Mouse (Mus musculus) natural killer cell, adult 2 months (primary cell): Measurements from ENCODE around the gene Gm21885.

Experiments used
- DNase-seq, 2 experiments: peaks; one replicate each; pipeline ENCODE4 v3.0.0; 2022; ENCODE audit warnings: low spot score in 2 of 2

Gene Gm21885

DNA sequence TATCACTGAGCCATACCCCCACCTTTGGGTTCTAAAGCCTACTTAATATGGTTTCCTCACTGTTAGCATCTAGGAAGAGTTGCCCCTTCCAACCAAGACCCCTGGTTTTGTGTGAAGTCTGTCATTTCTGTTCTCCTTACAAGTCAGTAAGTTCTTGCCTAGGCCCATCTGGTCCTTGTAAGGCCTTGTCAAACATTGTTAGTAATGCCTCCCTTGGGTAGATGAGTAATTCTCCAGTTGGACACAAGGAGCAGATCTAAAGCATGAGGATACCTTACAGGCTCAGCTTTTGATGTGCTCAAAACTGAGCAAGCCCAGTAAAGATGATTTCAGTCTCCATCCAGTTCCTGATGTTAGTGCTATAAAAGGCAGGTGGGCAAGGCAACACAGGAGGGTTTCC is 12.9 kb upstream of the Gm21885 start:
- no peak for DNase-seq

DNA sequence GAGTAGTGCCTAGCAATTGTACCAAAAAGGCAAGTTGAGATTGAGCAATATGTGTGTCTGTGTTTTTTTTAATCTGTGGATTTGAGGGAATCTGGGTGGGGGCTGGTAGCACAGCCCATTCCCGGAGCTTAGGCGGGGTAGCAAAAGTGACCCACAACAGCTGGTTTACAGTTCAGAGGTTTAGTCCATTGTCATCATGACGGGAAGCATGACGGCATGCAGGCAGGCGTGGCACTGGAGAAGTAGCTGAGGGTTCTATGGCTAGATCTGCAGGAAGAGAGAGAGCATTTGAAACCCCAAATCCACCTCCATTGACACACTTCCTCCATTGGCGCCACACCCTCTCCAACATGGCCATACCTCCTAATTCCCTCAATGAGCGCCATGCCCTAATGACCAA is 11.8 kb upstream of the Gm21885 start:
- no peak for DNase-seq

DNA sequence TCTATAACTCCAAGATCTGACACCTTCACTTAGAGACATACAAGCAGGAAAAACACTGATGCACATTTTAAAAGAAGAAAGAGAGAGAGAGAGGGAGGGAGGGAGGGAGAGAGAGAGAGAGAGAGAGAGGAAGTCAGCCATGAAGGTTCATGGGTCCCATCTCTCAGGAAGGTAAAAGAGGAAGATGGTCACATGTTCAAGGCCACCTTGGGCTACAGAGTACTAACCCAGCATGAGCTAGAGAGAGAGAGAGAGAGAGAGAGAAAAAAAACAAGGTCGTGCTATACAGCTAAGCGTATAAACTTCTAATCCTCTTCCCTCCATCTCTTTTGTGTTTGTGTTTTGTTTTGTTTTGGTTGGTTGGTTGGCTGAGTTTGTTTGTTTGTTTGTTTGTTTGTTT is 10.7 kb upstream of the Gm21885 start:
- no peak for DNase-seq

DNA sequence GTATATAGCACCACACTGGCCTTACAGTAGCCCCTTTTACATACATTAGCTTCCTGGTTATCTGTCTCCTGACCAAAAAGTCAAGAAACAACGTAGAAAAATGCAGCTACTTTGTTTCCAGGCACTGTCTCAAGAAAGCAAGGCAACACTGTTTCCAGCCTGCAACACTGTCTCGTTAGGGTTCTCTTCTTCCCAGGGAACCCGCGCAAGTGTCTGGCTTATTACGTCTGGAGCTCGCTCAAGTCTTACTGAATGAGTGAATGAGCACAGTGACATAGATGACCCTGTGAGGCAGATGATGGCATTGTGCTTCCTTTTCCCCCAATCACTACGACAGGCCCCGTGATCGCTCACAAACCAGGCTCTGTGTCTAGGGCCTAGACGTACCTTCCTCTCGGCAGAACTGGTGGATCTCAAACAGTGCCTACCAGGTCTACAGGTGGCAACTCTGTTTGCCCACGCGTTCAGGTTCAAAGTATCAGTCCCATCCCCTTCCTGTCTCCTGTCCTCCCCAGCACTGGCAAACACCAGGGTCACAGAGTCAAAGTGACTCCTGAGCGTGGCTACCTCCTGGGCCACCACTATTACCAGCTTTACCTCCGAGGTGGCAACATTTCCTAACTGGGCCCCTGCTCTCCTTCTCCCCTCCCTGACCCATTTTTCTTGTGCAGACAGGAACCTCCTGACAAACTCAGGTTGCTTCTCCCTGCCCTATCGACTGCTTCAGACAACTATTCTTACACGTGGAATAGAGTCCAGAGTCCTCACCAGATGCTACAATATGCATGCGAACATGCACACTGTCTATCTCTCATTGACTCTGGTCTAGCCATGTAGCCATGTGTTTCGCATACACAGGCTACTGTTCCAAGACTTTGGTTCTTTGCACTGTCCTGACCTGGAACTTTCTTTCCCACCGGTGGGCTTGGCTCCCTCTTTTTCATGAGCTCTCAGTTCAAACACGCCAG is 8.4 kb upstream of the Gm21885 start:
- no peak for DNase-seq

DNA sequence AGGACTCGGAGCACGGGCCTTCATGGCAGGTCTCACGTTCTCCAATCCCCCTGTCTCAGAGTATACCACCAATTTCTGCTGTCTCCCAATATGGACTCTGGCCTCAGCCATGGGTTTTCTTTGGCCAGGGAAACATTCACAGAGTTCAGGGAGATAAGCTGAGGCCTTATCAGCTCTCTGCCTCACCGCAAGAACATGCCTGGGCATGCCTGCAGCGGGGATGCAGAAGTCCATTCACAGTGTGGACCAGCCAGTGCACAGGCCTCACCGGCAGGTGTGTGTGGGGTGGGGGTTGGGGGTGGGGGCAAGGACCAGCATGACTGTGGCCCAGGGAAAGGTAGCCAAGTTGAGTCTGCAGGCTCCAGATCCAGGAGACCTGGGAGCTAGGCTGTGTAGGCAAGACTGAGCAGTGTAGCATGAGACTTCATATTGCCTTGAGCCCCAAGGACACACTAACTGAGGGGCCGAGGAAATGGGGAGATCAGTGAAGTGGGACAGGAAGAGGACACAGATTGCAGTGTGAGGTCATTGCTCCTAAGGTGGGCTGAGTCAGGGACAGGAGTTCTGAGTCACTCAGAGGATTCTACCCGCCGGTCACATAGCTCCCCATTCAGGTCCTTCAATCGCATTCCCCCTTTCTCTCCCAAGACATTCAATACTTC is 7.3 kb upstream of the Gm21885 start:
- no peak for DNase-seq

DNA sequence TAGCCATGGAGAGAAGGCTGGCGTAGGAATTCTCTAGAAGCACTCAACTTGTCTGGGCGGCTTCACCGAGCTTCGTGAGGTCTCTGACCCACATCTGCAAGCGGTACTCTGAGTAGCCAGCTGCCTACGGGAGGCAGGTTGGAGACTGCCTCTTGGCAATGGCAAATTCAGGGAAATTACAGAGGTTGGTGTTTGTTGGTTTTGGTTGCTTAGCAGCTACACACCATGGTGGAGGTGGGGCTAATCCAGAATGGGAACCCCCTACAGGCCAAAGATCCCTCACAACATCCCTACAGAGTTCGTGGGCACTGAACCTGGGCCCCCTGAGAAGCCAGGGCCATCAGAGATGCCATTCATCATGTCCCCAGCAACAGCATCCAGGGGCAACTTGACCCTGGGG is 6.4 kb upstream of the Gm21885 start:
- no peak for DNase-seq

DNA sequence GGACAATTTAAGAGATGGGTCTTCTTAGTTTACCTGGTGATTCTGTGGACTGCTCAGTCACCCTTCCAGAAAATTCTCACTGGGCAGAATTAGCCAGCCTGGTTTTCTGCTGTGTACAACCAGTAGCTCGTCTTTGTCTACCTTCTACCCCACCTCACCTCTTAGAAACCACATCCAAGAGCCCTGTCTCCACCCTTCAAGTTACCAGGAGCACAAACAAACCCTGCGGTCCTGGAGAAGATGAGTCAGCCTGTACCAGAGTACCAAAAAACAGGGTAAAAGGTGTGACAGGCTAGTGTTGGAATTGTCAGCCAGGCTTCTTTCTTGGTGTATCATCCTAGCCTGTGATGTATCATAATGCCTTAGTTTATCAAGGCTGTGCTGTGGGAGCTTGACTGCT is 6.0 kb upstream of the Gm21885 start:
- peak in 1 of 2 experiments; percentile 13 for DNase-seq

DNA sequence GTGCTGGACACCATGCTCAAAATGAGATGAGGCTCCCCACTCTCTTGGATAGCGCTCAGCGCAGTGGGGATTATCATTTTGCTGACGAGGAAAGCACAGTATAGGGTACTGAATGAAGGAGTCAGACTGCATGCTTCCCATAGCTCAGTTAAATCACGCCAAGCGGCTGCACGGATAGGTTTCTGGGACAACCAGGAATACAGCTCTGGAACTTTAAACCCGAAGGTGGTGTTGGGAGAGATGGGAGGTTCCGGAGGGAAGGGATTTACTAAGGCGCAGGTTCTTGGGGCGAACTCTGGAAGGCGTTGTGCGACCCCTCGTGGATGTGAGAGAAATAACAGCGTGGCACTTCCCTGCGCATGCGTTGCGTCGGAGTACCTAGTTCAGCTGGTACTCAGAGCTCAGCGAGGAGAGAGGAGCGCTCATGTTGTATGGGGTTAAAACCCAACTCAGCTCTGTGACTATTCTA is 4.8 kb upstream of the Gm21885 start:
- peak; percentile 59 to 77 for DNase-seq

DNA sequence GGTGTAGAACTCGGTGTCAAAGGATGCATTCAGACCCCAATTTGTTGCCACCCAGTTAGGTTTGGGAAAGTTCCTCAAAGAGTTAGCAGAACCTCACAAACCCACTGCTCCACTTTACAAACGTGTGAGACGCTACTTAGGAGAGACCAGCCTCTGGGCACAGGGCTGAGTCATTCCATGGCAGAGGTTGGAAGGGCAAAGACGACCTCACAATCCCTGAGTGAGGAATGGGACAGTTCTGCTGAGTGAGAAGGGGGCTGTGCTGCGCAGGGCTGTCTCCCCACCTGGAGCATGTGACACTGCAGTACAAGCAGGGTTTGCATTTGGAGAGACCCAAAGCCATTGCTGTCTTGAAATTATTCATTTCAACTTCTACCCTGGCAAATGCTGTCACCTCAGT is 618 bp downstream of the Gm21885 start:
- no peak for DNase-seq

DNA sequence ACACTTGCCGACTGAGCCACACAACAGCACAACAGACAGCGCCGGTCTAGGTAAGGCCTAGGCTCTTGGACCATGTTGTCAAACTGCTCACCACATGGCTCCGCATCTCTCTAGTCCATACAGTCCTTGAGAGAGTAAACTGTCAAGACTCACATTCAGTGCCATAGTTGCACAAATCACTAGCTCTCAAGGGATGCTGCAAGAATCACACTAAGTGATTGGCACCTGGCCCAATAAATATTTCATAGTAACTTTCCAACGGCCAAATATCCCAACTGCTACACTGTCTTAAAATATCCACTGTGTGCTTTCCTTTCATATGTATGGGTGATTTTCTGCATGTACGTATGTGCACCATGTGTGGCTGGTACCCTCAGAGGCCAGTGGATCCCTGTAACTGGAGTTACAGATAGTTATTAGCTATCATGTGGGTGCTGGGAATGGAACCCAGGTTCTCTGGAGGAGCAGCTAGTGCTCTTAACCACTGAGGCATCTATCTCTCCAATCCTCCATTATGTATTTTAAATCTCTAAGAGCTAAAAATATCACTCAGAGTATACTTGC is 1.9 kb downstream of the Gm21885 start:
- no peak for DNase-seq

DNA sequence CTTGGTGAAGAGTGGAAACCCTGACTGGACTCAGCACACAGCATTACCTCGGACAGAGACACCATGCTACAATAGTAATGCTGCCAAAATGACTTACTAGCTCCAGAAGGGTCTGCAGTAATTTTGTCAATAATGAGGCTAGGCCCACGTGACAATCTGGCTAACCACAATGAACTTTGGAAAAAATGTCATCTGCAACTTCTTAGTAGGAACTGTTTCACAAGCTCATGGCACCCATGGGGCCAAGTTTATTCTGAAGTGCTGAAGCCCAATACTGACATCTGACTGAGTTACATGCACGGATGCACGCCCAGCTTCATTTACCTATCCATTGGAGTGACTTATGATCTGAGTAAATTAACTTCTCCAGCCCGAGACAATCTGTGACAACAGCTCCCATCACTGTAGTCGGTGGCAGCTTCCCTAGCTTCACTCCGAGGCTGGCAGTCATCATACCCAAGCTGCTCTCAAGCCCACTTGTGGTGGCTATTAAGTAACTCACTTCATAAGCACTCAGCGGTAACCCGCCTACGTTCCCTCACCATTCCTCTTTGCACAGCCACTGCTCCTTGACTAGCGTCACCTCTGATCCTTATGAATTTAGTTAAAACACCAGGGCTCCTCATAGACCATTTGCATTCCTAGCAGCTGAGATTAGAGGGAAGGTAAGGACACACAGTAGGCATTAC is 4.4 kb downstream of the Gm21885 start:
- no peak for DNase-seq

DNA sequence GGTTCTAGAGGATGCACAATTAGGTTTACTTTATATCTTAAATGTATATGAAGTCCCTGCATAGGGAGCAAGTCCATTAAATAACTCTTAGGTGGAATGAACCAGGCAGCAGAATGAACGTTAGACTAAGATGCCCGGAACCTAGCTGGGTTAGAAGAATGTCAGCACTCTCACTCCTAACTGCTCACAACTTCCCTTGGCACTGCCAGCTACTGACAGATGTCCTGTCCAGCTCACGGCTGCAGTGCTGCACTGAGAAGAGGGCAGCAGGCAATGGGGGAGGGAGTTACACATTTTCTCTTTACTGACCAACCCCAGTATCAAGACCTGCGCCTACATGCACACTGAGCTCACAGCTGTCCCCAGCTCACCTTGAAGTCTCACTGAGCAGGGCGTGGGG is 5.4 kb downstream of the Gm21885 start:
- DNase-seq, result no peak

DNA sequence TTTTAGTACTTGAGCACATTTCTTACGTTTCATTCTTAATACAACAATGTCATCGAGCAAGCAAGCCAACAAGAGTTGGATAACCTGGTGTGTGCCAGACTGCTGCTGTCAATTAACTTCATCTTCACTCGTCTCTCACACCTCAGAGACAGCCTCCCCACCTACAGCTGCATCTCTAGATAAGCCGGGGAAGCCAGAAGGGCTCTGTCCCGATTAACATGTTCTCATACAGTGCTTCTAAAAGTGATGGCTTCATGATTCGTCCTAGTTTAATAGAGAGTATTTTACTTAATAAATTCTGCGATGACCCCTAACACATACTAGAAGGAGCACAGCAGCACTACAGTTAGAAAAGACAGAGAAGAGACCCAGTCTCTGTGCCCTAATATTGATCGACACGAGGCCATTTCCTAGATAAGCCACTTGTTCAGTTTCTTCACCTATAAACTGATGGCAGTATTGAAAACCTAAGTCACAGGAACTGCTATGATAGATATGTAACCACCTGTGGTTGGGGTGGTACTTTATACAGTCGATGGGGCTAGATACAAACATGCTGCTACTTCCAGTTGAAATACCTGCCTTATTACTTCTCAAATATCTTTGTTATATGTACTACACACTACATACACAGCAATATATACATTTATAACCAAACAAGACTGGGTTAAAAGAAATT is 8.5 kb downstream of the Gm21885 start:
- DNase-seq, result no peak

DNA sequence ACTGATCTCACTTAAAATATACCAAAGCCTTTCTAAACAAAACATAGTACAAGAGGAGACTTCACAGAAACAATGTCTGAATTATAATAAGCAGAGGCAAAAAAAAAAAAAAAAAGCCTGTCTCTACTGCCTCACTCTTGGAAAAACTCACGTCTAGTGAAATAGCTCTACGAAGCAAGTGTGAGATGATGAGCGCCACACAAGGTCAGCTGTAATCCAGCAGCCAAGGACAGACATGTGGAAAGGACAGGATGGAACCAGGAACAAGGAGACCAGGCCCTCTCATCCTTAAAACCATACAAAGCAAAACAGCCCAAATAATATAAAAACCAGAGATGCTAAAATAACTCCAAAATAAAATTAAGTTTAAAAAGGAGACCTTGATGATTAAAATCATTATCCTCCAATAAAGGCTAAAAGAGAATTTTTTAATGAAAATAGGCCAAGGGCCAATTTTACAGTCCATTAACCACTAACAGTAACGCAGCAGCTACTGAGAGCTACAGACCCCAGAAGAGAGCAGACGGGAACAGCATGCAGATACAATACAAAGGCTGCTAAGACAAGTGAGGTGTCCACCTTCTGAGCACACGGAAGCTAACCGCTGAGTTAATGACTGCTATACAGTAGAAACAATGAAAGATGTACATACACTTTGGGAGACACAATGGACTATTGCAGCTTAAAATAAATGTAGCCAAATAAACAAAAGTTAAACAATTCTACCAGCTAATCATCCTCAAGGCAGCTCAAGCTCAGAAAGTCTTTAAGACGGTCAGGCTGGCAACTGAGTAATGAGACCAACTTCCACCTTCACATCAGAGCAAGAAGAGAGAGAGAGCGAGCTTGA is 13.5 kb downstream of the Gm21885 start:
- no peak for DNase-seq

DNA sequence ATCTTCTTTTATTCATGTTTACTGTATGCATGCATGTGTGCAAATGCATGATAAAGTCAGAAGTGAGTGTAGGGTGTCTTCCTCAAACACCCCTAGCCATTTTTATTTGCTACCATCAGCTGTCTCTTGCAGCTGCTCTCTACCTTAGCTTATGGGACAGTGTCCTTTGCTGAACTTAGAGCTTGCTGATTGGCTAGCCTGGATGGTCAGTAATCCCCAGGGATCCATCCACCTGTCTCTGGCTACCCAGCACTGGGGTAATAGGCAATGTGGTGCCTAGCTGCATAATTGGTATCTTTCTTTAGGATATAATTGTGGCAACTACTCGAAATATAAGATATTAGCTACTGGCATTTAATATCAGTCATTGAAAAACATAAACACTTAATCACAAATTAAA is 31.1 kb downstream of the Gm21885 start:
- DNase-seq, result no peak

DNA sequence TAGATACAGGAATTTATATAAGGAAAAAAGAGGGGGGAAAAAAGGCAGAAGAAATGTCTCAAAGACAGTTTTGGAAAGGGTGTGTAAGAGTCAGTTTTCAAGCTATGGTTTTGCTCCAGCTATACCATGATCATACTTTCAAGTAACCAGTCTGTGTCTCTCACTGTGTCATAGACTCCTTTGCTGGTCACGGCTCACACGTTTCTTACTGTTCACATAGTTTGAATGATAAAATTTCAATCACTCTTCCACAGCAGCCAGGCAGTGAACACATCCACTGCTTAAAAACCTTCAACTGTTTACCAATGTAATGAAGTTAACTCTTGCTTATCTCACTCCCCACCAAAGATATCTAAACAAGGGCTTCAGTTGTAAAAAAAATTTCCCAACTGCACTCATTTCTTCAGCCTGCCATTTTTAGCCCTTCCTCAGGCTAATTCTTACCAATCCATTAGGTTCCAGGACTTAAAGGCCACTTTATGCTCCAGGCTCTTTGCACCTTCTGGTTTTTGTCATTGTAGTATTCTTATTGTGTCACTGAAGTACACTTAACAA is 32.5 kb downstream of the Gm21885 start:
- DNase-seq, result no peak

DNA sequence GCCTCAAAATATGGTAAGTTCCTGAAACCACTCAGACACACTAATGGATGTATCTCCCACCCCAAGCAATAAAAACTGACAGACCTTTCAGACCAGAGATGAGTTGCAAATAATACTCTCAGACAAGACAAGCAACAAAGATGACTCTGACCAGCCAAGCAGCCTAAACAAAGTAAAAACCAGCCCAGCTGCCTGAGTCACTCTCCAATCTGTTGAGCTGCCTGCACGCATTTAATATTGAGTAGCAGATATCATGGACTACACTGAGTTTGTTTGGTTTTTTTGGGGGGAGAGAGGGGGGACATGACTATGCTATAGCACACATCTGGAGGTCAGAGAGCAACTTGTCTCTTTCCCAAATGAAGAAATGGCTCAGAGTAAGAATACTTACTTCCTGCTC is 33.6 kb downstream of the Gm21885 start:
- DNase-seq, result no peak

DNA sequence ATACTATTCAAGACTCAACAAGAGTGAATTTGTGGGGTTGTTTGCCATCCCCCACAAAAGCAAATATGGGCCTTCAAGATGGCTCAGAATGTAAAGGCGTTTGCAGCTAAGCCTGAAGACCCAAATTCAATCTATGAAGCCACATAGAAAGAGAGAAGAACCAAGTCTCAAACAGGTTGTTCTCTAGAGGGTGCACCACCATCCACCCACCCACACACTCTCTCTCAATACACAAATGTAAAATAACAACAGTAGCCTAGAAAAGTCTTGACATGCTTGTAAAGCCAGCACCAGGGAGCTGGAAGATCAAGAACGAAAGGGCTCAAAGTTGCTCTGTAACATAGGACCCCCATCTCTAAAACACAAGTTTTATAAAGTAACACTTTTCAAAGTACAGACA is 34.9 kb downstream of the Gm21885 start:
- DNase-seq, result no peak

DNA sequence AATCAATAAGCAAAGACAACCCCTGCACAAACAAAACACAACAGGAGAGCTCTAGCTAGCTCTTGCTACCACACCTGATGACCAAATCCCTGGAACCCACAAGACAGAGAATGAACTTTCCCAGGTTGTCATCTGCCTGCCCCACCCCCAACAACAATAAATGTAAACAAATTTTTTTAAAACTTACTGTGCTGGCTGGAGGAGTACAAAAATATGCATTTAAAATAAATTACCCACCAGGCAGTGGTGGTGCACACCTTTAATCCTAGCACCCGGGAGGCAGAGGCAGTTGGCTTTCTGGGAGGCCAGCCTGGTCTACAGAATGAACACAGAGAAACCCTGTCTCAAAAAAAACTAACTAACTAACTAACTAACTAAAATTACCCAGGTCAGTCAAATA is 35.3 kb downstream of the Gm21885 start:
- DNase-seq, result no peak

DNA sequence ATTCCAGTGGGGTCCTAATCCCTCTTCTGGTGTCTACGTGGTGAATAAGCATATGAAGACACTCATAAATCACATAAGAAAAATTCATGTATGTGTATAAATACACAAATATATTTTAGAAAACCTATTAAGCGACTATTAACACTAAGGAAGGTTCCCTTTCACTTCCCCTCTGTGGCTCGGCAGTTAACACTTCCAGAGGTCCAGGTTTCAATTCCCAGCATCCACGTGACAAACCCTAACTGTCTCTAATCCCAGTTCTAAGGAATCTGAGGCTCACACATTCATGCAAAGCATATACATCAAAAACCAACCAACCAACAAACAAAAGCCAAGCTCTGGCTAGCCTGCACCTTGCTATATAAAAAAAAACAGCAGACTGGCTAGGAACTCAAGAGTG is 35.8 kb downstream of the Gm21885 start:
- no peak for DNase-seq
